Mouse (Mus musculus) kidney, postnatal 14 days (tissue): ENCODE data around the gene Lpp.

ENCODE experiments used
- DNase-seq: peaks from one replicate; pipeline ENCODE4 v3.0.0; 2022; ENCODE audit warnings: mixed read lengths

Lpp gene

GRCm38 (mm10) chr16:24474781-24475180 lies 81.5 kb downstream of the Lpp start:
- no peak for DNase-seq

- DNase-seq = no peak
Observed at GRCm38 (mm10) chr16:24475305-24475947, 82.1 kb downstream of the Lpp start.

GRCm38 (mm10) chr16:24476911-24477401 lies 83.6 kb downstream of the Lpp start:
- peak; percentile 64 for DNase-seq

GRCm38 (mm10) chr16:24478006-24478405 lies 84.7 kb downstream of the Lpp start:
- DNase-seq = no peak

DNA sequence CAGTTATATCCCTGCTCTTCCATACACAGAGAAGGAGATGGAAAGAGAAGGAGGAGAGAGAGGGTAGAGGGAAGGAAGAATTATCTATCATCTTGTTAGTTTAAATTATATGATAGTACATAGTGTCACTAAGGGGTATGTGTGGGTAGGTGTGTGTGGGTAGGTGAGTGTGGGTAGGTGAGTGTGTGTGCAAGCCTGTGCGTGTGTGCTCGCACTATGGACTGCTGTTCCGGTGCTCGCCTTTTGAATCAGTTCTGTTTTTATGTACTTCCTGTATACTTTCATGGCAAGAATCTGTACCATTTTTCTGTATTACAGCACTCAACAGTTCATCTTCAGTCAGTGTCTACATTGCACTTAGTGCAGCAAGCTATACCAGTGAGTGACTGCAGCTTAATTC lies 85.5 kb downstream of the Lpp start:
- no peak for DNase-seq

- no peak for DNase-seq
Observed at GRCm38 (mm10) chr16:24482648-24483047, 89.3 kb downstream of the Lpp start.

GRCm38 (mm10) chr16:24483527-24484101 lies 90.3 kb downstream of the Lpp start:
- DNase-seq = peak; percentile 54

DNA sequence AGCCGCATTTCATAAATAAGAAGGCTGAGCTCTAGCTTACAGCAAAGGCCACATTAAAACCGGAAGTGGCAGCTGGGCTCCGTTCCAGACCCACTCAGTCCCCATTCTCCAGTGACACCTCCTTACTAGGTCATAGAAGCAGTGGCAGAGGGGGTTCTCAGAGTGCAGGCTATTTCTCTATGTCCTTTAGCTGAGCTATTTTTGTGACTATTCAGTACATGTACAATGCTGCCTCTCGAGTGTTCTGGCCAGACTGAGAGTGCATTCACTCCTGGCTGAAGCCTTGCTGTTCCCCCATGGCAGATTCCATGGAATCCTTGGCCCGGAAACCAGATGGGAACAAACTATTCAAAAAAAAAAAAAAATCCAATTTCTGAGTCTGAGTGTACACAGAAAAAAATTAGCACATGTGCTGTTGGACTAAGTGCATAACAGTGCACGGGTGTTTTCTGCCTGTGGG lies 94.5 kb downstream of the Lpp start:
- peak; percentile 76 for DNase-seq

DNA sequence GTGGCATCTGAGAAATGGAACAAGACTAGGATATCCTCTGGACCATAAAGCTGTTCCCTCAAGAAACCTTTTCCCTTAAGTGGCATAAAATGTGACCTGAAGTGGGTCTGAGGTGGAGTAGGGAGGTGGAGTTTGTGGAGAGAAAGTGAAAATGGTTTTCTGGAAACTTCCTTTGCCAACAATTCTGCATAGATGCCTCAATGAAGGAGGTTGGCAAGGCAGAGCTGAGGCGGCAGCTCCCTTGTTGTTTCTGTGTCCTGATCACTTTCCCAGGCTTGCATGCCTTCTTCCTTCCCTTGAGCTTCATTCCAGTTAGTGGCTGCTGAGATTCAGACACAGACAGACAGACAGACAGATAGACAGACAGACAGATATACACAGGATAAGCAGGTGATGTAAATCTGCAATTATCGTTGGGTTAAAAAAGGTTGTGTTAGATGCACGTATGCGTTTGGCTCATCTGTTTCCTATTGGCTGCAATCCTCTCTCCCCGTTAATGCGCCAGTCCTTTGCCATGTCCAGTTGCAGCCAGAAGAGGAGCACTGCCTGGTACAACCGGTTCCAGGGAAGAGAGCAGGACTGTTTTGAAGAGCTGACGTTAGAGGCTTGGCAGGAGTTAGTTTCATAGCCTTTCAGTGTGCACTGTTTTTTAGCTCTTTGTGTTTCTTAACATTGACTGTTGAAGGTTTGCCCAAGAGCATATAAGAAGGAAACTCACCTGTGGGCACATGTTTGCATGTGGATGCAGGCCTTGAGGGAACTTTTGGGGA lies 96.4 kb downstream of the Lpp start:
- DNase-seq = no peak

DNA sequence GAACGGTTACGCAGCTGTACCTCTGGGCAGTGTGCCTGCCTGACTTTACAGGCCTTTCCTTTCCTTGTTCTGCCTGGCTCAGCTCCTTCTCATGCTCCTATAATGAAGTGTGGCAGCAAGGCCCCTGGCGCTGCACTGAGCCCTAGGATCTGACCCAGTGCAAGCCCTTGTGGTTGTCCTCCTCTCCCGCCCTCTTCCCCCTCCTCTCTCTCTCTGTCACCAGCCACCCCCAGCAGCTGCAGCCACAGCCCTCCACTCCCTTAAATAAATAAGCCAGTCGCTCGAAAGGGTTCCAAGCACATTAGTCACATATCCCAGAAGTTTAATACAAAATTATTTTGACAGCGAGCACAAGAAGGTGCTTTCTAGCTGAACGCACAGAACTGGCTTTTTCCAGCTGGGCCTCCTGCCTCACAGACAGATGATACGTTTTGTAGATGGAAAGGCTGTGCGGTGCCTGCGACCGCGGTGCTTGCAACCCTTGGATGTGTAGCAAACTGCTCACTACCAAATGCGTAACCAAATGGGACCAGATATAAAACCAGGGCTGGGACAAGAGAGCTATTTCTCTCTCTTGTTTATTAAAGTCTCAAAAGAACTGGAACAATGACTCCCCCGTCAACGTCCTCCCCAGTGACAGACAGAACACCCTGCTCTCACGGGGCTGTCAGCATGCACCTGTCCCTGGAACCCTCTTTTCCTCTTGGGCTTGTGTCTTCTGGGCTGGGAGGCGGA lies 97.6 kb downstream of the Lpp start:
- DNase-seq = peak; percentile 56

GRCm38 (mm10) chr16:24491486-24491758 lies 98.1 kb downstream of the Lpp start:
- no peak for DNase-seq

- DNase-seq = no peak
Observed at GRCm38 (mm10) chr16:24492194-24492940, 99.1 kb downstream of the Lpp start.

GRCm38 (mm10) chr16:24494531-24494930 lies 101.2 kb downstream of the Lpp start:
- DNase-seq = no peak

DNA sequence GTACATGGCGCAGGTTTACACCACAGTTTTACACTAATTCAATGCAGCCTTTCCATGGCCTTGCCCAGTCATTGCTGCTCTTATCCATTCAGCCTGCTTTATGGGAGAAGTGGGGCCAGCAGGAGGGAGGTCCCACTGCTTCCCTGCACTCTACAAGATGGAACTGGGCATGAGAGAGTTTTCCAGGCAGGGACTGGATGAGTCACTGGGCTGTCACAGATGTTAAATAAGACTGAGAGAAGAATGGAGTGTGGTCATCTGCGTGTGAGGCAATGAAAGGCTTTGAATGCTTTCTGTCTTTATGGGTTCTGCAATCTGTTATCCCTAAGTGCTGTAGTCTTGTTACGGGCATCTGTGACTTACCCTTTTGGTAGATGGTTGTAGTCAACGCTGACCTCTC lies 102.2 kb downstream of the Lpp start:
- DNase-seq = no peak

GRCm38 (mm10) chr16:24496635-24497034 lies 103.3 kb downstream of the Lpp start:
- no peak for DNase-seq

DNA sequence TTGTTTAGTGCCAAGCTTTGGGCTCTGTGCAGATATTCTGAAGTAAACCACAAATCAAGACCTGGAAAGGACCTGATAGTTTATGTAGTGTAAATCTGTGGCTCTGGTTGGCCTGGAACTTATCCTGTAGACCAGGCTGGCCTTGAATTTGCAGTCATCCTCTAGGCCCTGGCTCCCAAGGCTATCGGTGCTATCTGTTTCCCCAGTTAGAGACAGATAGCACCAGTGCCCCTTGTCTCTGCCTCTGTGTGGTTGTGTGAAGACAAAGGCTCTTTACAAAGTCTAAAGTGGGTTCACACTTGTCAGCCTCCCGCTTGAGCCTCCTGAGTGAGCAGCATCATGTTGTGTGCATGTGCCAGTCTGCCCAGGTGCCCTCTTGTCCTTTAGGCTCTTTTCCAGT lies 104.1 kb downstream of the Lpp start:
- no peak for DNase-seq

DNA sequence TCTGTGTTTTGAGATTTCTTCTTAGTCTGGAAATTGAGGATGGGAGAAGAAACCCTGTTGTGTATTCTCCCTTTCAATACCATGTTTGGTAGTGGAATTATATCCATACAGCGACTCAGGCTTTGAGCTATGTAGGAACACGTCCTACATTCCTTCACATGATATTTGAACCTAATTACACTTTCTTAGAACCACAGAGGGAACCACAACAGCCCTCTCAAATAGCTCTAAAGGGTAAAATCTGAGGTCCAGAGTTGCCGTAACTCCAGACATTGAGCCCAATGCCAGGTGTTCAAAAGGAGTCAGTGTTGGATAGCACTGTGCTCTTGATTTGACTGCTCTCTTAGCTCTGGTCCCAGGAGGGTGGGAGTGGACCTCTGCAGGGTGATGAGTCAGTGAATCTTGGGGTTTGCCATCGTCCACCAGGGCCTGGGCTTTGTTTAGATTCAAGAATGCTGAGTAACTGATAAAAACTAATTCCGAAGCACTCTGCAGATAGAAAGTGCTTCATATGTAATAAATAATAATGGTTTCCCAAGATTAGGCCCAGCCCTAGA lies 104.9 kb downstream of the Lpp start:
- DNase-seq = no peak

GRCm38 (mm10) chr16:24501197-24501596 lies 107.9 kb downstream of the Lpp start:
- DNase-seq = no peak

- DNase-seq = no peak
Observed at GRCm38 (mm10) chr16:24501628-24502294, 108.5 kb downstream of the Lpp start.

DNA sequence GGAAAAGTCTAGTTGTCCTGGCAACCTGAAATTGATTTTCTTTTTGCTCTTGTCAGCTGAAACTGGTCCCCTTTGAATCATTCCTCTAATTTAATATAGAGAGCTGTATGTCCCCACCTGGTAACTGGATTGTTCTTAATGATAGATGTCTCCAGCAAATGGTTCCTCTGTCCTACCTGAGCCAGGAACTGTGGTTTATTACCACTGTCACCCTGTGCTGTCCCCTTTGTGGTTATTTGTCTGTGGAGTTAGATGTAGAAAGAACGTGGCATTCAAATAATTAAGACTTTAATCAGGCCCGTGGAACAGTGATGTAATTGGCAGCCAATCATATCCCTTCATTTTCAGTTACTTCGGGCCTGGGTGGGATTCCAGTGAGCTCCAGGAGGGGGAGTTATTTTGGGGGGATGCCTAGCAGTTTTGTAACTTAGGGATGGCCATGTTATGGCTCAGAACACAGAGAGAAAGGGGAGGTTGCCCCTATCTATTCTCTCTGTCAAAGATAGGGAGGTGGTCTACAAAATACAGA lies 109.1 kb downstream of the Lpp start:
- no peak for DNase-seq

DNA sequence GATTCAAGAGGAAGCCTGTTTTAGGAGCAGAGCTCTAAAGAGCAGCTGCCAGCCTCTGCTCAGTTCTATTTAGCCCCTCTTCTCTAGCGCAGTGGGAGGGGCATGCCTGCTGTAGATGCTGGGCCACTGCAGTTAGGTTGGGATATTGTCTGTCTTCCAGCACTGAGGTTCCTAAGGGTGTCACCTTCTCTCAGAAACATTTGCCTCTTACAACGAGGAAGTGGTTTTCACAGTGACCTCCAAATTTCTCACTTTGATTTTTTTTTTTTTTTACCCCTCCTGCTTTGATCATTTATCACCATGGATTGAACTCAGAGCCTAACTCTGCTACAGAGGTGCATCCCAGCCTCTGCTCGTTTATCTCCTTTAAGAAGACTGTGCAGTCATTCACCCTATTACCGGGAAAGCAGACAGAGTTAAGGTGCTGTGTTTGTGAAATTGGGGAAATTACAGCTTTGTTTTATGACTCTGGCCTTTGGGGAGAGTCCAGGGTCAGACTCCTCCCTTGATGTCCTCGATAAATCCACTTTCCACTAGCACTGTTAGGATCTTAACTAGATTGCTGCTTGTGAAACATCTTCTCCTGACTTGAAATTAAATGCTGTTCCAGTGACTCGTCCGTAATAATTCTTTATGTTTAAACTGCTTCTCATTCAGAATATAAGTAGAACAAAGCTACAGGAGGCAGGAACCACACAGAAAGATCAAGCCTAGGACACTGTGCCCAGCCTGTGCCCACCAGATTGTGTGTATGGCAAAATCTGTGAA lies 111.7 kb downstream of the Lpp start:
- no peak for DNase-seq
